Mouse (Mus musculus) intestine, embryonic 16.5 days (tissue): ENCODE data around the gene Rps6ka5. TPM values are rescaled to one million over a fixed set of nuclear protein-coding genes. Genes with fewer than 3 reads are reported as not detected.
A peak's percentile ranks its signal among the peaks of the same experiment; 100 is the strongest.

Source experiments
- ATAC-seq: fragments of 200-750 bp; cut with Nextera tagmentation; 2 replicates; pipeline ENCODE4 v1.8.0; 2017; ENCODE audit warnings: moderate TSS enrichment, moderate library complexity
- H3K27ac ChIP-seq: fragments of 300-500 bp; sonication (generic); 2 replicates; pipeline ENCODE4 v1.5.1; 2014; ENCODE audit warnings: mild to moderate bottlenecking, low read length
- H3K27me3 ChIP-seq: fragments of 300-500 bp; sonication (generic); replicated peaks from 2 replicates; pipeline ENCODE4 v1.6.1; 2014; ENCODE audit warnings: low read length, control low read depth, mixed read lengths; ENCODE audit not compliant: control insufficient read depth, insufficient read depth
- H3K36me3 ChIP-seq: fragments of 300-500 bp; sonication (generic); 2 replicates; pipeline ENCODE4 v1.6.1; 2014; ENCODE audit warnings: low read length, control low read depth; ENCODE audit not compliant: control insufficient read depth, insufficient read depth
- H3K4me1 ChIP-seq: fragments of 300-500 bp; sonication (generic); 2 replicates; pipeline ENCODE4 v1.6.1; 2014; ENCODE audit warnings: low read length, control low read depth, mixed read lengths; ENCODE audit not compliant: control insufficient read depth, insufficient read depth
- H3K4me2 ChIP-seq: fragments of 300-500 bp; sonication (generic); 2 replicates; pipeline ENCODE4 v1.6.1; 2014; ENCODE audit warnings: low read depth, low read length, control low read depth
- H3K4me3 ChIP-seq: fragments of 300-500 bp; sonication (generic); 2 replicates; pipeline ENCODE4 v1.5.1; 2014; ENCODE audit warnings: mild to moderate bottlenecking, low read length
- H3K9ac ChIP-seq: fragments of 300-500 bp; sonication (generic); 2 replicates; pipeline ENCODE4 v1.6.1; 2014; ENCODE audit warnings: low read depth, low read length
- H3K9me3 ChIP-seq: fragments of 300-500 bp; sonication (generic); 2 replicates; pipeline ENCODE4 v1.6.1; 2016; ENCODE audit warnings: low read length, control low read depth; ENCODE audit not compliant: control insufficient read depth
- WGBS: fragments of 180-500 bp; shearing (Covaris S2); extraction: QIAGEN DNeasy Blood & Tissue Kit; methylation state at CpG from one replicate; pipeline ENCODE4 v1.1.7; 2014; 5-methylcytosine and 5-hydroxymethylcytosine counted together
- polyA plus RNA-seq: library from polyadenylated mRNA; unstranded; fragments of >200 nt; fragmentation: Nextera tagmentation; extraction: Ambion mirVana; gene quantifications from 2 replicates; pipeline ENCODE4 v1.2.1, GENCODE M21; 2015

Rps6ka5 gene
- polyA plus RNA-seq, 1 experiment from 2014 or later: 1.9 TPM

DNA sequence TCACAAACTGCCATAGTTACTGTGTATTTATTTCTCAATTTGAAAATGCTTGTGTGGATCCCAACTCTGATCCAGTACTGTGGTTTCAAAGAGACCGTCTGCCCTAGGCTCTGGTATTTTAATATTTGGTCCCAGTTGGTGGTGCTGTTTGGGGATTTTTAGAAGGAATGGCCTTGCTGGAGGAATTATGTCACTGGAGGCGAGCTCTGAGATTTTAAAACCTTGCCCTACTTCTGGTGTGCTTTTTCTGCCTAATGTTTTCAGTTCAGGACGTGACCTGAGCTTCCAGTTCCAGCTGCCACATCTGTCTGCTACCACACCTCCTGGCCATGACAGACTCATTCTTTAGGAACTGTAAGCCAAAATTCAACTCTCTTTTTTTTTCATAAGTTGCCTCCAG is 121.2 kb downstream of the Rps6ka5 start:
- ATAC-seq: no peak
- no peak overlapping the region for H3K4me2 ChIP-seq
- H3K9me3 ChIP-seq: no peaks in the 10 kb centered on the region
- H3K4me1 ChIP-seq: no peaks in the 10 kb centered on the region
- no peak overlapping the region for H3K4me3 ChIP-seq
- 65% methylated on average over 3 of the region's 3 CpGs for WGBS
- no peak overlapping the region for H3K9ac ChIP-seq
- no peaks in the 10 kb centered on the region for H3K27me3 ChIP-seq
- H3K36me3 ChIP-seq: no peaks in the 10 kb centered on the region
- no peak overlapping the region for H3K27ac ChIP-seq

DNA sequence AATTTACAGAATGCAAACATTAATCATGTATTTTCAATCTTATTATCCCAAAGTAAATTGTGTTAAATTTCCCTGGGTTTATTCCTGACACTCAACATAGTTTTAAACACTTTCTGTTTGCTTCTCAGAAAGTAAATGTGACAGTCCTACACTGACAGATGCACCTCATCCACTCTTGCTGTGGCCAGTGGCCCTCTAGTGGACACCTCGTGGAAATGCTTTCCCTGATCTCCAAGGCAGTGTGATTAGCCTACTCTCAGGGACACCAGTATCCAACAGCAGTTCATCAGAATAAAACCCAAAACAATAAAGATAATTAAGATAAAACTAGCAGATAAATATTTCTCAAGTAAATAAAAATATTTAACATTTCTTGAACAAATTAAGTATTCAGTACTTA is 122.2 kb downstream of the Rps6ka5 start:
- H3K9me3 ChIP-seq: no peaks in the 10 kb centered on the region
- no peak overlapping the region for H3K9ac ChIP-seq
- WGBS: 0% methylated on average over 1 of the region's 1 CpGs
- no peak overlapping the region for H3K27ac ChIP-seq
- ATAC-seq: peak; percentile 78
- no peaks in the 10 kb centered on the region for H3K36me3 ChIP-seq
- no peak overlapping the region for H3K4me2 ChIP-seq
- no peak overlapping the region for H3K4me3 ChIP-seq
- H3K27me3 ChIP-seq: no peaks in the 10 kb centered on the region
- H3K4me1 ChIP-seq: no peaks in the 10 kb centered on the region

DNA sequence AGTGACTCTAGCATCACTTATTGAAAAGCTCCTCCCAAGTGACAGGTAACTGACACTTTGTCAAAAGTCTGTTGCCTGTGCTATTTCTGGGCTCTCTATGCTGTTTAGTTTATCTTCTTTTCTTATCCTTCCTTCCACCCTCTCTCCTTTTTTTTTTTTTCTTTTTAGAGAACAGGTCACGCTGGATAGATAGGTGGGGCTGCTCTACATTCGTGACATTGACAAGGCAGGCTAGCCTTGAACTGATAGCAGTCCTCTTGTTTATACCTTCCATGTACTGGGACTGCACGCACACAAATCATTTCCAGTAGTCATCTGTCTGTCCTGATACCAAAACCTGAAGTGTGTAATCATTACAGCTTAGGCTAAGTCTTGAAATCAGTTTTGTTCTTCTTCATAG is 132.1 kb downstream of the Rps6ka5 start:
- H3K4me3 ChIP-seq: no peak overlapping the region

DNA sequence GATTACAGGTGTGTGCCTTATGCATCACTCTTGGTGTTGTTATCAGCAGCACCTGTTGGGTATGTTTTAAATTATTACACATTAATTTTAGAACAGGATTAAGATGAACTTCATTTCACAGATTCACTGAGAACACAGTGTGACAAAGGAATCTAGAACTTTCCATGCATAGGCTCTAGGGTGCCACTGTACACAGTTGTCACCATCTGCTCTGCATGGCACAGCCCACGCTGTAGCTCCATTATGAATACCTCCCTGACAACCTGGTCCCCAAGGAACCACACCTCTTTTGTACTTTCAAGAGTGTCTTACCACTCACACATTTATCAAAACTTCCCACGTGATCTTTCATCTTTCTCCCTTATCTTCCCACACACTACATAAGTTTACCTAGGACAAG is 140.2 kb downstream of the Rps6ka5 start:
- no peak overlapping the region for H3K4me3 ChIP-seq
- ATAC-seq: no peak
- H3K4me2 ChIP-seq: no peak overlapping the region
- no peaks in the 10 kb centered on the region for H3K27me3 ChIP-seq
- H3K27ac ChIP-seq: no peak overlapping the region
- H3K9me3 ChIP-seq: no peaks in the 10 kb centered on the region
- H3K4me1 ChIP-seq: no peaks in the 10 kb centered on the region
- no peak overlapping the region for H3K9ac ChIP-seq
- no peaks in the 10 kb centered on the region for H3K36me3 ChIP-seq
- 74% methylated on average over 2 of the region's 2 CpGs for WGBS

More for the DNA sequence above, 132.1 kb downstream of the Rps6ka5 start:
- H3K4me1 ChIP-seq: no peaks in the 10 kb centered on the region
- H3K9ac ChIP-seq: no peak overlapping the region
- no peaks in the 10 kb centered on the region for H3K9me3 ChIP-seq
- H3K4me2 ChIP-seq: no peak overlapping the region
- ATAC-seq: no peak
- no peak overlapping the region for H3K27ac ChIP-seq
- H3K27me3 ChIP-seq: no peaks in the 10 kb centered on the region
- no peaks in the 10 kb centered on the region for H3K36me3 ChIP-seq
- 76% methylated on average over 3 of the region's 3 CpGs for WGBS

DNA sequence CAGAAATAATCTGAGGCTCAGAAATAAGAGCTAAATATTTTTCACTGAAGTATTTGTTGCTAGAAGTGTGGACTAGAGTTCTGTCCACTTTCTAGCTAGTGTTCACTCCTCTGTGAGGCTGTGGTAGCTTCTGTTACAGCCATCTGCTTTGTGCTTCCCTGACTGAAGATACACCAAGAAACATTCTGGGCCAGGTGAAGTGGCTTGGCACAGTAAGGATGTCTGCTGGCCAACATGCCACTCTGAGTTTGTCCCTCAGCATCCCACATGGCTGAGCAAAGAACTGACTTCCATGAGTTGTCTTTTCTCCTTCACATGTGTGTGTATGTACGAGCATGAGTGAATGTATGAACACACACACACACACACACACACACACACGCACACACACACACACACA is 147.6 kb downstream of the Rps6ka5 start:
- no peak overlapping the region for H3K4me2 ChIP-seq
- H3K27me3 ChIP-seq: no peaks in the 10 kb centered on the region
- no peaks in the 10 kb centered on the region for H3K36me3 ChIP-seq
- no peak overlapping the region for H3K4me3 ChIP-seq
- no peak for ATAC-seq
- H3K27ac ChIP-seq: no peak overlapping the region
- 88% methylated on average over 2 of the region's 2 CpGs for WGBS
- H3K4me1 ChIP-seq: no peaks in the 10 kb centered on the region
- no peaks in the 10 kb centered on the region for H3K9me3 ChIP-seq
- no peak overlapping the region for H3K9ac ChIP-seq

DNA sequence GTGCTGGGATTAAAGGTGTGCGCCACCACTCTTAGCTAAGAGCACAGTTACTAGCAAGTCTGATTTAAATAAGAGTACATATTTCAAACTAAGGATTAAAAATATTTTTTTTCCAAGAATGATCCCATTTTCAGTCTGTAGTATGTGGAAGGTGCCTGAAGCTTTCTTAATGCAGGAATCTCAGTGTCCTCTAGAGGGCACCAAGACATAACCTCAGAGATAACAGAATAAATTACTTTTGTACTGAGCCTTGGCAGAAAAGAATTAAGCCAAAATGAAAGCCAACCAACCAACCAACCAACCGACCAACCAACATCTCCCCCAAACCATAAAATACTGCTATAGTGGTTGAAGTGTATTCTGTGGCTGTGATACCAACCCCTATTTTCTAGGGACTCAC is 148.5 kb downstream of the Rps6ka5 start:
- Histone ChIP-seq H3K36me3 (no peaks in the 10 kb centered on the region), H3K27ac (no peak overlapping the region), H3K4me2 (no peak overlapping the region), H3K4me3 (no peak overlapping the region), H3K9ac (no peak overlapping the region), H3K4me1 (no peaks in the 10 kb centered on the region), H3K27me3 (no peaks in the 10 kb centered on the region), H3K9me3 (no peaks in the 10 kb centered on the region)
- 47% methylated on average over 2 of the region's 2 CpGs for WGBS
- ATAC-seq: no peak

DNA sequence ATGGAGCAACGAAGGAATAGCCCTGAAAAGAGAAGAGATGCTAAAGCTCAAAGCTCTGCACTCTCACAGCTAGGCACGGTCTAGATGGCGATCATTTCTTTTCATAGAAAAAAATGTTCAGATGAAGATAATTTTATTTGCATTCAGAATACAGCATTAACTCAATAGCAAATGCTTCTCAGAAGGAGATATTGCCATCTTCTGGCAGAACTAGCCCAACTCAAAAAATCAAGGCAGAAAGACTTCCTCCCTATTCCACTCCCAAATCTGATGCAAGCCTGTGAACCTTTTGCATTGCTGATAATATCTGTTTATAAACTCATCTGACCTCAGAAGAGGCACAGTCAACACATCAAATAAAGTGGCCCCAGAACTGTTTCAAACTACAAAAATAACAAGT is 151.0 kb downstream of the Rps6ka5 start:
- Histone ChIP-seq H3K9me3 (no peaks in the 10 kb centered on the region), H3K27ac (no peak overlapping the region), H3K4me1 (no peaks in the 10 kb centered on the region), H3K4me2 (no peak overlapping the region), H3K36me3 (no peaks in the 10 kb centered on the region), H3K9ac (no peak overlapping the region), H3K4me3 (no peak overlapping the region), H3K27me3 (no peaks in the 10 kb centered on the region)
- no peak for ATAC-seq
- 77% methylated on average over 3 of the region's 3 CpGs for WGBS

DNA sequence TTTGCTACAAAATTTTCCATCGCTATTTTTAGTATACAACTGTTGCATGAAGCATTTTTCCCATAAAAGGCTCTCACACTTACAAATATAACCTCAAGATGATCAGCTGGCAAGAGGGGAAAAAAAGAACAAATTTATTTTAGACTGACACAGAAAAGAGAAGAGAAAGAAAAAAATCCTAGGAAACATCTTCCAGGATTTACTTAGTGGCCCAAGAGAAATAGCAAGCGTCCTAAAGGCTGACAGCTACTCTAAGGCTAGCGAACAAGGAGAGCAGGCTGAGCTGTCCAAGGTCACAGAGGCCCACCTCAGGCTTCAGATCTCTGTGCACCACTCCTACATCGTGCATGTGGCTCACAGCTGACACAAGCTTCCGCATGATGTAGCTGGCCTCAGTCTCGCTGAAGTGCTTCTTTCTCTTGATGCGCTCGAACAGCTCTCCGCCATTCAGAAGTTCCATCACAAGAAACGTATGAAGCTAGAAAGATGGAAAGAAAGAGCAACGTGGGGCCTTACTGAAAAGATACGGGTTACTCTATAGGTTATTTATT is 156.2 kb downstream of the Rps6ka5 start:
- Histone ChIP-seq H3K9ac (no peak overlapping the region), H3K27me3 (no peaks in the 10 kb centered on the region), H3K9me3 (no peaks in the 10 kb centered on the region), H3K4me3 (no peak overlapping the region), H3K27ac (no peak overlapping the region), H3K4me1 (no peaks in the 10 kb centered on the region), H3K36me3 (no peaks in the 10 kb centered on the region), H3K4me2 (no peak overlapping the region)
- ATAC-seq: no peak
- 81% methylated on average over 12 of the region's 12 CpGs for WGBS

DNA sequence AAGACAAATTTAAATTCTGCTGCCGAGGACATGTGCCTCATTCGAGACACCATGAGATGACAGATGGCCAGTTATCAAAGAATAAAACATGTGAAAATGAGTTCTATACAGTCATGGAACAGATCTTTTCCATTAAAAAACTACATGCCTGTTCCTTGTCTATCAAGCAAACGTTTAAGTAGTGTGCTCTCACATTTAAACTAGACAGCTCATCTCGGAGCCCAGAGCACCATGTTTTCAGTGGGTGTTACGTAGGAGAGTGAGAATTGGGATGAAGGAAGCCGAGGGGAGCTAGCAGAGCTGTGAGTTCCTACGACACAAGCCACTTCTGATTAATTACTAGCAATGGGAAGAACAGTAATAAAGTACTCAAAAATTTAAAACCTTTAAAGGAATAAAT is 158.0 kb downstream of the Rps6ka5 start:
- Histone ChIP-seq H3K9ac (no peak overlapping the region), H3K9me3 (no peaks in the 10 kb centered on the region), H3K27ac (no peak overlapping the region), H3K4me3 (no peak overlapping the region), H3K4me1 (no peaks in the 10 kb centered on the region), H3K4me2 (no peak overlapping the region), H3K27me3 (no peaks in the 10 kb centered on the region), H3K36me3 (no peaks in the 10 kb centered on the region)
- 82% methylated on average over 7 of the region's 7 CpGs for WGBS
- ATAC-seq: no peak

DNA sequence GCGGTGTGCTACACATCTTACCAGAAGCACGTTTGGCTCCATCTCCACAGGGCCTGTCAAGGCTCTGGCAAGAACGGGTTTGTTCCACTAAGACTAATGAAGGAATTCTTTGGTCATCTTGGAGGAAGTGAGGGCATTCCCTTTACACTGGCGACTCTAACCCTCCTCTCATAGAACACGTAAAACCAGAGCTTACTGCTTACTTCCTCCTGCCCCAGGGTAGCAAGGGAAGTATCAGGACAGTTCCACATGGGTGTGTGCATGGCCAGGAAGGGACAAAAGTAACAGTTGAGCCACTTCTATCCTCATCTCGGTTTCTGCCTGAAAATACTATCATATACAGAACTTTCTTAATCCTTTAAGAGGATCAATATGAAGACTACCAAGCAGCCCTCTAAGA is 158.7 kb downstream of the Rps6ka5 start:
- Histone ChIP-seq H3K9me3 (no peaks in the 10 kb centered on the region), H3K9ac (no peak overlapping the region), H3K4me2 (no peak overlapping the region), H3K36me3 (no peaks in the 10 kb centered on the region), H3K27ac (no peak overlapping the region), H3K27me3 (no peaks in the 10 kb centered on the region), H3K4me3 (no peak overlapping the region), H3K4me1 (no peaks in the 10 kb centered on the region)
- no peak for ATAC-seq
- 84% methylated on average over 6 of the region's 6 CpGs for WGBS
